Comparison of ENCODE assay signal across 11 mouse cellular contexts in the genomic region with DNA sequence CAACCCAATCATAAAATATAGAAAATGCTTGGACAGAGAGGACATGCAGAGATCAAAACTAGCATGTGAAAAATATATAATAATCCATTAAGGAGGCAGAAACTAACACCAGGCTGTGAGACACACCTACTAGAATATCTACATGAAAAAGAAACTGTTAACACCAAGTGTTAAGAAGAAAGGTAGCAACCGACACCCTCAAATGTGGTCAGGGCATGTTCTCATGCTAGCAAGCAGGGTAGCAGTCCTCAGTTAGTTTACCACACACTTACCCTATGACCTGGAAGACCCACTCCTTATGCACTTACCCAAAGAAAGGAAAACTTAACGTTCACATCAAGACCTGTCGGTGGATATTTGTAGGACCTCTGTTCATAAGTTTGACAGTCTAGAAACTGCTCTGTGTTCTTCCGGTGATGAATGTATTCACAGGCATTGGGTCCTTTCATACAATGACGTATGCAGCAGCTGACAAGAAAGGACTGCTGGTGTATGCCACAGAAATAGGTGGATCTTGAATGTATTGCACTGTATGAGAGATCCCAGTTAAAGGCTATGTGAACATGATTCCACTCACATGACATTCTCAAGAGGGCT. TPM values are rescaled to one million over a fixed set of nuclear protein-coding genes. Genes with fewer than 3 reads are reported as not detected.
DNase-seq lines count a peak whose midpoint lies in the region; ATAC-seq and TF ChIP-seq lines count a peak whose summit lies in the region.
"Had no signal": no experiment of that assay in that cellular context is flagged by ENCODE, and none has a peak within 500 bp of the region (broad histone marks: within the 10 kb centered on the region; RNA-seq: fewer than 3 reads in every experiment).

A gene (minus strand): TSS at position 399 of the 597 bp plus-strand sequence.

- no peak within 1 kb of the TSS for H3K4me2 ChIP-seq in hindbrain, embryonic 14.5 days (replicated peaks)
- H3K4me2 ChIP-seq in hindbrain, embryonic 12.5 days (replicated peaks) = no peak within 1 kb of the TSS
- H3K4me2 ChIP-seq in hindbrain, postnatal 0 days (ENCODE audit: low read depth, low read length) = no peak within 1 kb of the TSS
- no peak within 1 kb of the TSS for H3K4me2 ChIP-seq in kidney, embryonic 16.5 days (replicated peaks; ENCODE audit: low read depth, low read length)
- H3K4me2 ChIP-seq: embryonic facial prominence, embryonic 13.5 days; heart, embryonic 15.5 days had no signal

- no peak for DNase-seq in hindbrain, embryonic 14.5 days (ENCODE audit: low spot score)
- DNase-seq in adrenal gland, adult 2 months = no peak
- DNase-seq in hindbrain, postnatal 0 days (ENCODE audit: low spot score) = no peak
- DNase-seq in natural killer cell, adult 2 months (ENCODE audit: low spot score in 2 of 2) = peak; percentile 8 to 47
- DNase-seq in limb, embryonic 10.5 days (ENCODE audit: low spot score) = no peak
- DNase-seq: lung, postnatal 14 days had no signal

- H3K27me3 ChIP-seq in hindbrain, embryonic 14.5 days (ENCODE audit: control insufficient read depth, insufficient read depth, low read length) = no peaks in the 10 kb centered on the region
- no peaks in the 10 kb centered on the region; the same call in 1 of the 2 replicates for H3K27me3 ChIP-seq in hindbrain, embryonic 12.5 days
- no peaks in the 10 kb centered on the region for H3K27me3 ChIP-seq in hindbrain, postnatal 0 days (ENCODE audit: insufficient read depth, low read length)
- no peaks in the 10 kb centered on the region for H3K27me3 ChIP-seq in limb, embryonic 10.5 days (ENCODE audit: low read depth, poor library complexity, severe bottlenecking)
- no peaks in the 10 kb centered on the region for H3K27me3 ChIP-seq in kidney, embryonic 16.5 days (ENCODE audit: insufficient read depth, low read length)
- H3K27me3 ChIP-seq: embryonic facial prominence, embryonic 13.5 days; heart, embryonic 15.5 days had no signal

- no peak within 1 kb of the TSS for H3K27ac ChIP-seq in hindbrain, embryonic 14.5 days
- no peak within 1 kb of the TSS for H3K27ac ChIP-seq in hindbrain, embryonic 12.5 days
- H3K27ac ChIP-seq in hindbrain, postnatal 0 days = no peak within 1 kb of the TSS
- no peak within 1 kb of the TSS for H3K27ac ChIP-seq in limb, embryonic 10.5 days
- no peak within 1 kb of the TSS for H3K27ac ChIP-seq in kidney, embryonic 16.5 days (ENCODE audit: low read length)
- H3K27ac ChIP-seq: embryonic facial prominence, embryonic 13.5 days; heart, embryonic 15.5 days had no signal

- ATAC-seq in hindbrain, embryonic 14.5 days (ENCODE audit: low FRiP score) = no peak
- no peak for ATAC-seq in hindbrain, embryonic 12.5 days (ENCODE audit: low FRiP score)
- no peak for ATAC-seq in hindbrain, postnatal 0 days
- ATAC-seq in kidney, embryonic 16.5 days (ENCODE audit: low FRiP score, low TSS enrichment) = no peak
- no peak for ATAC-seq in frontal cortex, adult (ENCODE audit: low TSS enrichment)

- no peak for TF ChIP-seq CTCF in hindbrain, postnatal 0 days (IDR thresholded peaks at IDR 0.05; ENCODE audit: low read depth)

- no peaks in the 10 kb centered on the region for H3K9me3 ChIP-seq in hindbrain, embryonic 14.5 days (ENCODE audit: control insufficient read depth, low read length)
- H3K9me3 ChIP-seq in hindbrain, embryonic 12.5 days (replicated peaks) = no peaks in the 10 kb centered on the region
- H3K9me3 ChIP-seq in hindbrain, postnatal 0 days (ENCODE audit: low read length) = no peaks in the 10 kb centered on the region
- no peaks in the 10 kb centered on the region for H3K9me3 ChIP-seq in limb, embryonic 10.5 days (replicated peaks)
- no peaks in the 10 kb centered on the region for H3K9me3 ChIP-seq in kidney, embryonic 16.5 days (ENCODE audit: low read length)
- H3K9me3 ChIP-seq: embryonic facial prominence, embryonic 13.5 days; heart, embryonic 15.5 days had no signal

- no peaks in the 10 kb centered on the region for H3K36me3 ChIP-seq in hindbrain, embryonic 14.5 days (replicated peaks; ENCODE audit: control insufficient read depth, insufficient read depth)
- no peaks in the 10 kb centered on the region for H3K36me3 ChIP-seq in hindbrain, embryonic 12.5 days
- no peaks in the 10 kb centered on the region for H3K36me3 ChIP-seq in hindbrain, postnatal 0 days (ENCODE audit: insufficient read depth, low read length)
- H3K36me3 ChIP-seq in limb, embryonic 10.5 days = no peaks in the 10 kb centered on the region
- H3K36me3 ChIP-seq in kidney, embryonic 16.5 days (ENCODE audit: insufficient read depth, low read length) = no peaks in the 10 kb centered on the region
- H3K36me3 ChIP-seq: embryonic facial prominence, embryonic 13.5 days; heart, embryonic 15.5 days had no signal

- H3K4me1 ChIP-seq in hindbrain, embryonic 14.5 days (replicated peaks; ENCODE audit: control insufficient read depth, insufficient read depth, low read length) = no peaks in the 10 kb centered on the region
- no peaks in the 10 kb centered on the region for H3K4me1 ChIP-seq in hindbrain, embryonic 12.5 days
- H3K4me1 ChIP-seq in hindbrain, postnatal 0 days (ENCODE audit: insufficient read depth, low read length) = no peaks in the 10 kb centered on the region
- H3K4me1 ChIP-seq in limb, embryonic 10.5 days = no peaks in the 10 kb centered on the region
- H3K4me1 ChIP-seq in kidney, embryonic 16.5 days (ENCODE audit: insufficient read depth, low read length) = no peaks in the 10 kb centered on the region
- H3K4me1 ChIP-seq: embryonic facial prominence, embryonic 13.5 days; heart, embryonic 15.5 days had no signal

- H3K4me3 ChIP-seq in hindbrain, embryonic 14.5 days (replicated peaks; ENCODE audit: low read length) = no peak within 1 kb of the TSS
- H3K4me3 ChIP-seq in hindbrain, embryonic 12.5 days = no peak within 1 kb of the TSS
- H3K4me3 ChIP-seq in hindbrain, postnatal 0 days (ENCODE audit: low read length) = no peak within 1 kb of the TSS
- H3K4me3 ChIP-seq in limb, embryonic 10.5 days = no peak within 1 kb of the TSS
- H3K4me3 ChIP-seq in kidney, embryonic 16.5 days (ENCODE audit: low read length) = no peak within 1 kb of the TSS
- H3K4me3 ChIP-seq: embryonic facial prominence, embryonic 13.5 days; heart, embryonic 15.5 days had no signal

- no peak within 1 kb of the TSS for H3K9ac ChIP-seq in hindbrain, embryonic 14.5 days
- H3K9ac ChIP-seq in hindbrain, embryonic 12.5 days = no peak within 1 kb of the TSS
- no peak within 1 kb of the TSS for H3K9ac ChIP-seq in hindbrain, postnatal 0 days (replicated peaks; ENCODE audit: low read length)
- H3K9ac ChIP-seq in kidney, embryonic 16.5 days (replicated peaks; ENCODE audit: low read length) = no peak within 1 kb of the TSS
- H3K9ac ChIP-seq: embryonic facial prominence, embryonic 13.5 days; heart, embryonic 15.5 days had no signal

- 89% methylated on average over 5 of the region's 5 CpGs for WGBS in hindbrain, embryonic 14.5 days
- 85% methylated on average over 5 of the region's 5 CpGs for WGBS in hindbrain, embryonic 12.5 days
- 85% methylated on average over 5 of the region's 5 CpGs for WGBS in hindbrain, postnatal 0 days
- WGBS in limb, embryonic 10.5 days = 85% methylated on average over 5 of the region's 5 CpGs
- WGBS in kidney, embryonic 16.5 days = 85% methylated on average over 5 of the region's 5 CpGs

RNA-seq across cellular contexts. Expression of the gene that starts here (rescaled TPM):
- polyA plus RNA-seq in hindbrain, embryonic 14.5 days (2014; fragmentation: Nextera tagmentation; extraction: Ambion mirVana) = 24.3 and 25.9 TPM in 2 replicates
- 9.3 and 9.9 TPM in 2 replicates for polyA plus RNA-seq in hindbrain, embryonic 12.5 days (2016; fragmentation: Nextera tagmentation; extraction: Ambion mirVana)
- 10 to 100 TPM; 23.5 to 25.6 TPM for total RNA-seq in adrenal gland, adult 2 months (2021)
- 22.5 and 36.7 TPM in 2 replicates for polyA plus RNA-seq in adrenal gland, adult 2 months (2012; rRNA removed)
- 88.4 and 90.8 TPM in 2 replicates for total RNA-seq in hindbrain, postnatal 0 days (2014; rRNA removed)
- polyA plus RNA-seq in hindbrain, postnatal 0 days (2015; fragmentation: Nextera tagmentation; extraction: Ambion mirVana) = 23.5 and 24.5 TPM in 2 replicates
- 0.16 and 0.36 TPM in 2 replicates for polyA plus RNA-seq in limb, embryonic 10.5 days (2016; fragmentation: Nextera tagmentation; extraction: Ambion mirVana)
- polyA plus RNA-seq in kidney, embryonic 16.5 days (2015; fragmentation: Nextera tagmentation; extraction: Ambion mirVana) = 2.8 and 3.4 TPM in 2 replicates

Comparison
In these comparisons a context has a peak if more than half of its experiments do, and no peak if none do; other contexts are left out.
1. DNase-seq: peak in natural killer cell, adult 2 months (2 of 2); none in hindbrain, embryonic 14.5 days (single experiment), adrenal gland, adult 2 months (single experiment), hindbrain, postnatal 0 days (single experiment) and limb, embryonic 10.5 days (single experiment).